Mouse (Mus musculus): ENCODE results near the gene Syne1.

- TF ChIP-seq CTCF (IDR thresholded peaks at IDR 0.05; ENCODE audit: control insufficient read depth, insufficient read depth, low read length) (no peak), POLR2A (IDR thresholded peaks at IDR 0.05; ENCODE audit: borderline replicate concordance, control insufficient read depth, low read depth, low read length) (no peak)
Measured at GRCm38 (mm10) chr10:5041254-5041653, 510.0 kb downstream of the Syne1 start.

Data from bone marrow, adult 2 months (tissue).